Mouse (Mus musculus) A20 (cell line): ENCODE measurements around the gene Shb.

Experiments used
- DNase-seq: peaks from one replicate; pipeline ENCODE4 v3.0.0-alpha.2; 2011; ENCODE audit warnings: low read depth, low spot score

Shb gene

GRCm38 (mm10) chr4:45421519-45422260 is 110.6 kb downstream of the Shb start:
- no peak for DNase-seq

- no peak for DNase-seq
Measured at GRCm38 (mm10) chr4:45420733-45421132, 111.5 kb downstream of the Shb start.

- no peak for DNase-seq
Measured at GRCm38 (mm10) chr4:45419051-45419450, 113.2 kb downstream of the Shb start.

- DNase-seq = peak; percentile 49
Measured at GRCm38 (mm10) chr4:45418229-45418950, 113.9 kb downstream of the Shb start.

- no peak for DNase-seq
Measured at GRCm38 (mm10) chr4:45416314-45416713, 116.0 kb downstream of the Shb start.

- no peak for DNase-seq
Measured at GRCm38 (mm10) chr4:45413674-45414338, 118.5 kb downstream of the Shb start.

GRCm38 (mm10) chr4:45412433-45413192 is 119.7 kb downstream of the Shb start:
- DNase-seq = no peak

- DNase-seq = no peak
Measured at GRCm38 (mm10) chr4:45411181-45411790, 121.0 kb downstream of the Shb start.

- peak; percentile 88 for DNase-seq
Measured at GRCm38 (mm10) chr4:45409270-45409669, 123.0 kb downstream of the Shb start.

- peak; percentile 92 for DNase-seq
Measured at GRCm38 (mm10) chr4:45408427-45409132, 123.7 kb downstream of the Shb start, which contains the start of gene Slc25a51. Gene Slc25a51 (minus strand): TSS chr4:45408766.

- DNase-seq = peak; percentile 55
Measured at GRCm38 (mm10) chr4:45407703-45408334, 124.5 kb downstream of the Shb start.

- no peak for DNase-seq
Measured at GRCm38 (mm10) chr4:45407001-45407702, 125.1 kb downstream of the Shb start.

GRCm38 (mm10) chr4:45406397-45406796 is 125.9 kb downstream of the Shb start:
- no peak for DNase-seq

- DNase-seq = no peak
Measured at GRCm38 (mm10) chr4:45405315-45405714, 127.0 kb downstream of the Shb start.

- no peak for DNase-seq
Measured at GRCm38 (mm10) chr4:45404086-45404485, 128.2 kb downstream of the Shb start.

GRCm38 (mm10) chr4:45403499-45403878 is 128.8 kb downstream of the Shb start:
- DNase-seq = no peak

GRCm38 (mm10) chr4:45402878-45403498 is 129.3 kb downstream of the Shb start:
- no peak for DNase-seq

- DNase-seq = no peak
Measured at GRCm38 (mm10) chr4:45402281-45402680, 130.0 kb downstream of the Shb start.
